Mouse (Mus musculus): Measurements from ENCODE around the gene Ubfd1. TPM values are rescaled to one million over a fixed set of nuclear protein-coding genes. Genes with fewer than 3 reads are reported as not detected.

The Ubfd1 gene
- 10 to 100 TPM; 33.3 to 35.5 TPM for total RNA-seq (2021)
- long read RNA-seq, experiment 1, full-length matches to known transcripts: 33 of 54 reads
- long read RNA-seq, experiment 1, partial matches to known transcripts: 8 of 54 reads
- long read RNA-seq, experiment 1, other reads (novel, unspliced or antisense): 13 of 54 reads
- long read RNA-seq, experiment 2, full-length matches to known transcripts: 34 of 54 reads
- long read RNA-seq, experiment 2, partial matches to known transcripts: 4 of 54 reads
- long read RNA-seq, experiment 2, other reads (novel, unspliced or antisense): 16 of 54 reads

GRCm38 (mm10) chr7:122066945-122067516 lies at the start of gene Ubfd1, which contains the start of gene Ears2:
Gene Ubfd1 (plus strand): TSS chr7:122067175.
Gene Ears2 (minus strand): TSS chr7:122067263.
- DNase-seq: peak; percentile 89

- no peak for DNase-seq
Observed at GRCm38 (mm10) chr7:122018247-122018646, 48.7 kb upstream of the Ubfd1 start.

- DNase-seq: no peak
Observed at GRCm38 (mm10) chr7:122018978-122019377, 48.0 kb upstream of the Ubfd1 start.

GRCm38 (mm10) chr7:122020273-122020666 lies 46.7 kb upstream of the Ubfd1 start:
- DNase-seq: no peak

GRCm38 (mm10) chr7:122020667-122021354 lies 46.2 kb upstream of the Ubfd1 start, which contains the start of gene Gga2:
Gene Gga2 (minus strand): TSS chr7:122021222.
- DNase-seq: peak; percentile 90

GRCm38 (mm10) chr7:122022131-122022530 lies 44.8 kb upstream of the Ubfd1 start:
- no peak for DNase-seq

GRCm38 (mm10) chr7:122033371-122033770 lies 33.6 kb upstream of the Ubfd1 start:
- DNase-seq: no peak

- no peak for DNase-seq
Observed at GRCm38 (mm10) chr7:122034348-122034747, 32.6 kb upstream of the Ubfd1 start.

- no peak for DNase-seq
Observed at GRCm38 (mm10) chr7:122044106-122044505, 22.9 kb upstream of the Ubfd1 start.

GRCm38 (mm10) chr7:122045181-122045634 lies 21.8 kb upstream of the Ubfd1 start:
- peak; percentile 13 for DNase-seq

- DNase-seq: no peak
Observed at GRCm38 (mm10) chr7:122045711-122046110, 21.3 kb upstream of the Ubfd1 start.

- DNase-seq: no peak
Observed at GRCm38 (mm10) chr7:122046813-122047212, 20.2 kb upstream of the Ubfd1 start.

- DNase-seq: no peak
Observed at GRCm38 (mm10) chr7:122048191-122048590, 18.8 kb upstream of the Ubfd1 start.

GRCm38 (mm10) chr7:122050834-122051233 lies 16.1 kb upstream of the Ubfd1 start:
- DNase-seq: peak; percentile 27

GRCm38 (mm10) chr7:122056633-122057032 lies 10.3 kb upstream of the Ubfd1 start:
- no peak for DNase-seq

GRCm38 (mm10) chr7:122065656-122066055 lies 1.3 kb upstream of the Ubfd1 start:
- DNase-seq: no peak

GRCm38 (mm10) chr7:122066102-122066944 lies 652 bp upstream of the Ubfd1 start:
- no peak for DNase-seq

- DNase-seq: peak; percentile 47
Observed at GRCm38 (mm10) chr7:122067517-122068381, 774 bp downstream of the Ubfd1 start.

GRCm38 (mm10) chr7:122074374-122074773 lies 7.4 kb downstream of the Ubfd1 start:
- no peak for DNase-seq

GRCm38 (mm10) chr7:122079798-122080554 lies 13.0 kb downstream of the Ubfd1 start:
- no peak for DNase-seq

Data from gastrocnemius, postnatal 10 days (tissue).